Mouse (Mus musculus) cerebellum, adult 2 months (tissue): ENCODE measurements around the gene Adamts2. TPM values are rescaled to one million over a fixed set of nuclear protein-coding genes. Genes with fewer than 3 reads are reported as not detected.

Experiments
- DNase-seq, 2 experiments: peaks; one replicate each; pipeline ENCODE4 v3.0.0; 2021
- H3K27ac ChIP-seq: fragments of 200-500 bp; 2 replicates; pipeline ENCODE4 v1.5.1; 2012; ENCODE audit warnings: low read length, control low read depth, inconsistent platforms; ENCODE audit not compliant: insufficient read depth
- H3K27me3 ChIP-seq: fragments of 200-500 bp; 2 replicates; pipeline ENCODE4 v1.6.1; 2012; ENCODE audit warnings: inconsistent platforms, mild to moderate bottlenecking, low read length, moderate library complexity; ENCODE audit not compliant: control insufficient read depth, insufficient read depth
- H3K4me1 ChIP-seq: fragments of 200-500 bp; 2 replicates; pipeline ENCODE4 v1.6.1; 2011; ENCODE audit warnings: low read length; ENCODE audit not compliant: control insufficient read depth, insufficient read depth
- H3K4me3 ChIP-seq: fragments of 200-500 bp; replicated peaks from 2 replicates; pipeline ENCODE3; 2011; ENCODE audit warnings: mild to moderate bottlenecking, low read depth, low read length, control low read depth; ENCODE audit not compliant: insufficient read depth
- CTCF ChIP-seq: fragments of 200-500 bp; IDR thresholded peaks from 2 replicates; pipeline ENCODE4 v1.5.1; 2011; ENCODE audit warnings: low read depth, mild to moderate bottlenecking, control low read depth, low read length, moderate library complexity, borderline replicate concordance; ENCODE audit not compliant: insufficient read depth
- POLR2A ChIP-seq: fragments of 200-500 bp; IDR thresholded peaks from 2 replicates; pipeline ENCODE4 v1.6.1; 2011; ENCODE audit warnings: low read length, control low read depth, borderline replicate concordance; ENCODE audit not compliant: insufficient read depth
- WGBS: fragments of 180-500 bp; shearing (Covaris S2); methylation state at CpG from one replicate; pipeline ENCODE4 v1.1.7; 2018; 5-methylcytosine and 5-hydroxymethylcytosine counted together
- polyA plus RNA-seq: library from polyadenylated mRNA; depleted of rRNA; stranded (reverse); fragments of >200 nt; gene quantifications from 2 replicates; pipeline ENCODE4 v1.2.3, GENCODE M21; 2012; rRNA removed

Adamts2 gene
- 21.1 and 21.7 TPM in 2 replicates for polyA plus RNA-seq

DNA sequence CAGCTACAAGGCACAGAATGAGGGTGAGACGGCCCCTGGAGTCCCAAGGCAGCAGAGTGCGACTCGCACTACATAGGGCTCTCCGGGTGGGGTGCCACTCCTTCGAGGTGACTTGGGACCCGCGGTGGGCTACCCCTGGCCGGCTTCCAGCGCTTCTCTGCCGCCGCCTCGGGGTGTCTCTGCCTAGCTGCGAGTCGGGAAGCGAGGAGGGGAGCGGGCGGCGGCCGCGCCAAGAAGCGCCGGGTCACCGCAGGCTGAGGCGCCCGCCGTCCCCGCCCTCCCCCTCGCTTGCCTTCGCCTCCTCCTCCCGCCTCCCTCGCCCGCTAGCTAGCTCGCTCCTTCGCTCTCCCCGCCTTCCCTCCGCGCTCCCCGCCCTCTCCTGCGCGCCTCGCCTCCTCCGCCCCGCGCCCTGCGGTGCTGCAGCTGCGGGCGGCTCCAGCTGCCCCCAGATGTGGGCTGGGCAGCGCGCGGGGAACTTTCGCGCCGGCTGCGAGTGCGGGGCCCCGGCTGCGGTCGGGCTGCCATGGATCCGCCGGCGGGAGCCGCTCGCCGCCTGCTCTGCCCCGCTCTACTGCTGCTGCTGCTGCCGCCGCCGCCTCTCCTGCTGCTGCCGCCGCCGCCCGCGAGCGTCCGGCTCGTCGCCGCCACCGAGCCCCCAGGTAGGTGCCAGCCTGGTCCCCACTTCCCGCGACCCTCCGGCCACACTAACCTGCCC is at the start of gene Adamts2:
Gene Adamts2 (plus strand): TSS at position 444 of the 715 bp plus-strand sequence.
- peak within 1 kb of the TSS; percentile 56 for H3K4me3 ChIP-seq
- H3K27ac ChIP-seq: no peak within 1 kb of the TSS
- no peaks in the 10 kb centered on the region for H3K4me1 ChIP-seq
- TF ChIP-seq CTCF: no peak
- DNase-seq: peak; percentile 59 to 62
- under 1% methylated on average over 79 of the region's 82 CpGs for WGBS
- no peaks in the 10 kb centered on the region for H3K27me3 ChIP-seq

DNA sequence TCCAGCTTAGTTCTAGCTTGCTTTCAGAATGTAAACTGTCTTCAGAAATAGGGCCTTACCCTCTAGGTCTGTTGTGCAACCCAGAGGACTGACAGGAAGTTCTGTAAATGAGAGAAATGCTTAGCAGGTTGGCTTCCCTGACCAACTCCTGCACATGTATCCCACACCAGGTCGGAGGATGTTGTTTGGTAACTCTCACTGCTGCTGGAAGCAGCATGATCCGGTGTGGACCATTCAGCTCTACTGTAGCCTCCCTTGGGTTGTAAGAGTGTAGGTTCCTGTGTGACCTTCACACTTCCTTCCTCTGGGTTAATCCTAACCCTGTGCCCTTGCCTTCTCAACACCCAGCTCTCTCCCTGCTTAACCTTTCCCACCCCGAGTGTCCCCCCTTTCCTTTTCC is 44.8 kb upstream of the Adamts2 start:
- TF ChIP-seq POLR2A (no peak), CTCF (no peak)
- Histone ChIP-seq H3K4me3 (no peak overlapping the region), H3K4me1 (no peaks in the 10 kb centered on the region), H3K27me3 (no peaks in the 10 kb centered on the region), H3K27ac (no peak overlapping the region)
- DNase-seq: no peak
- 90% methylated on average over 3 of the region's 3 CpGs for WGBS

DNA sequence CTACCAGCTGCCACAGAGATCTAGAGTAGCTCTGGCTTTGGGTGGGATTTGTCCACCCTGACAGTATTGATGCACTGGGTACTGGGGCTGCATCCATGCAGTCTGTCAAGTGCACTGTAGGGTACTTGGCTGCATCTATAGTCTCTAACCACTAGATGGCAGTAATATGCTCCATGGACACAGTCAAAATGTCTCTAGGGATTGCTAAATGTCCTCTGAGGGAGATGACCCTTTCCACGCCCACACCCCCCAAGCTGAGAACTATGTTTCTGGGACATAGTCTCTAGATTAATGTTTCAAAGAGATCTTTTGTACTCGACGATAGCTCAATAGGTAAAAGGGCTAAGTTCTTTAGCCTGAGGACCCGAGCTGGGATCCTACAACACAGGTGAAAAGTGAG is 42.8 kb upstream of the Adamts2 start:
- no peak overlapping the region for H3K27ac ChIP-seq

GRCm38 (mm10) chr11:50565466-50566211 is 36.2 kb upstream of the Adamts2 start:
- H3K27me3 ChIP-seq: no peaks in the 10 kb centered on the region
- no peak overlapping the region for H3K27ac ChIP-seq
- DNase-seq: no peak
- no peak overlapping the region for H3K4me3 ChIP-seq
- WGBS: 63% methylated on average over 20 of the region's 20 CpGs
- no peaks in the 10 kb centered on the region for H3K4me1 ChIP-seq
- no peak for TF ChIP-seq POLR2A
- no peak for TF ChIP-seq CTCF

More for the DNA sequence above, 42.8 kb upstream of the Adamts2 start:
- TF ChIP-seq CTCF (peak; percentile 64), POLR2A (no peak)
- peak in 1 of 2 experiments; percentile 24 for DNase-seq
- Histone ChIP-seq H3K4me3 (no peak overlapping the region), H3K4me1 (no peaks in the 10 kb centered on the region), H3K27me3 (no peaks in the 10 kb centered on the region)
- WGBS: 46% methylated on average over 4 of the region's 4 CpGs

DNA sequence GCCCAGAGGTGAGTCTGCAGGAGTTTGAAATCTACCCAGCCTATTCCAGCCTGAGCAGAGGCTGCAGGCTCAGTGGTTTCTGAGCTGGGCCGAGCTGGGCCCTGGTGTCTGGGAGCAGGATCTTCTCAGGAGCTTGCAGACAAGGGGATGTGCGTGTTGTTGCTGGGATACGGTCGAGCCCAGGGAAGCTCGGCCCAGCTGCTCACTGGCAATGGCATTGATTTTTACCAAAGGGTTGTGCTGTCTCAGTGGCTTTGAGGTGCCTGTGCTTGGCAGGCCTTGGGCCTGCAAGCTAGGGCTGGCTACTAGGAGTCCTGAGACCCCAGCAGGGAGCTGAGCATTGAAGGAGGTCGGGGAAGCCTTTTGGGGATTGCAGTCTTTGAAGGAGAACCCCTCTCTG is 30.4 kb upstream of the Adamts2 start:
- Histone ChIP-seq H3K4me3 (no peak overlapping the region), H3K4me1 (no peaks in the 10 kb centered on the region; the same call in 1 of the 2 replicates), H3K27ac (no peak overlapping the region), H3K27me3 (no peaks in the 10 kb centered on the region)
- TF ChIP-seq POLR2A (no peak), CTCF (no peak)
- peak in 1 of 2 experiments; percentile 11 for DNase-seq
- WGBS: 39% methylated on average over 6 of the region's 6 CpGs

DNA sequence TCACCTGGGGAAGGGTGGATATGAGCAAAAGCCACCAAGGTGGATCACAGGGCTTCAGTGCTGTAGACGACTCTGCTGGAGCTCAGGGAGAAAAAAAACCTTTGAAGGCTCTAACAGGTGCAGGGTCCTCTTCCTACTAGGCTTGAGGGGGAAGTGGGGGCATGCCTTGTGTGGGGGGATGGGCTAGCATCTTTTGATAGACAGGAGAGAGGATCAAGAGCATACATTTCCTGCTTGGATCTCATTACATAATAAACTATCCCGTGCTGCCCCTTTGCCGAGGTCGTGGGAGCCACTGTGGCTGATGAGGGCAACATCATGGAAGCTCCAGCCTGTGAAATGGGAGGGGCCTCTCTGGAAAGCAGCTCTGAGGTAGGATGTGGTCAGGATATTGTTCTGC is 25.4 kb upstream of the Adamts2 start:
- DNase-seq: no peak
- TF ChIP-seq CTCF (no peak), POLR2A (no peak)
- no peak overlapping the region for H3K27ac ChIP-seq
- WGBS: 65% methylated on average over 4 of the region's 4 CpGs
- H3K4me1 ChIP-seq: no peaks in the 10 kb centered on the region; the same call in 1 of the 2 replicates
- no peak overlapping the region for H3K4me3 ChIP-seq
- no peaks in the 10 kb centered on the region for H3K27me3 ChIP-seq

GRCm38 (mm10) chr11:50587026-50587425 is 14.9 kb upstream of the Adamts2 start:
- TF ChIP-seq POLR2A (no peak), CTCF (peak; percentile 63; the same call in 1 of the 2 replicates)

More at GRCm38 (mm10) chr11:50587026-50587425, 14.9 kb upstream of the Adamts2 start:
- peak; percentile 28 to 30 for DNase-seq
- WGBS: 25% methylated on average over 7 of the region's 7 CpGs
- H3K27me3 ChIP-seq: no peaks in the 10 kb centered on the region
- H3K4me3 ChIP-seq: no peak overlapping the region
- H3K27ac ChIP-seq: no peak overlapping the region
- no peaks in the 10 kb centered on the region for H3K4me1 ChIP-seq
